Mouse (Mus musculus) erythroblast, adult 5-6 weeks (primary cell): ENCODE measurements around the gene Bst2. TPM values are rescaled to one million over a fixed set of nuclear protein-coding genes. Genes with fewer than 3 reads are reported as not detected.
A peak's percentile ranks its signal among the peaks of the same experiment; 100 is the strongest.
"Not testable (repeated sequence)": the region's sequence is repeated elsewhere in the genome, so short reads cannot be mapped to it uniquely, and the experiment has no call there.

Source experiments
- ATAC-seq: replicated peaks from 2 replicates; pipeline ENCODE4 v1.8.0; 2016; ENCODE audit warnings: moderate number of reproducible peaks, mild to moderate bottlenecking, moderate TSS enrichment, inconsistent platforms; ENCODE audit not compliant: poor library complexity, low FRiP score, severe bottlenecking
- total RNA-seq, 2 experiments: library from RNA; stranded (forward) in 1 of 2; stranded (reverse) in 1 of 2; fragments of 150-400 nt in 1 of 2; fragments of 200-764, 138-1000 nt in 1 of 2; gene quantifications; 2 replicates each; pipeline versions ENCODE4 v1.2.3 to v1.2.4; 2015 to 2017; ENCODE audit warnings: low replicate concordance in 2 of 2

The Bst2 gene
- total RNA-seq, 2 experiments from 2014 or later, result 7.7 to 10.1 TPM

GRCm38 (mm10) chr8:71525226-71526050, 11.8 kb downstream of the Bst2 start, which contains the start of gene Ccdc194:
TSS of gene Ccdc194 (minus strand) at chr8:71525711.
- no peak for ATAC-seq

- ATAC-seq, result peak; percentile 80
These were observed 15.6 kb downstream of the Bst2 start for GRCm38 (mm10) chr8:71521634-71522033.

GRCm38 (mm10) chr8:71519037-71519825, 18.0 kb downstream of the Bst2 start:
- ATAC-seq, result not testable (repeated sequence)

- no peak for ATAC-seq
These were observed 20.5 kb downstream of the Bst2 start for GRCm38 (mm10) chr8:71516786-71517185.

- ATAC-seq, result no peak
These were observed 22.2 kb downstream of the Bst2 start for GRCm38 (mm10) chr8:71515043-71515442.

- no peak for ATAC-seq
These were observed 24.1 kb downstream of the Bst2 start for GRCm38 (mm10) chr8:71513018-71513754.

GRCm38 (mm10) chr8:71511644-71512043, 25.6 kb downstream of the Bst2 start, which contains the start of gene Plvap:
TSS of gene Plvap (minus strand) at chr8:71511752.
- peak; percentile 62 for ATAC-seq

GRCm38 (mm10) chr8:71509316-71509715, 27.9 kb downstream of the Bst2 start:
- no peak for ATAC-seq

GRCm38 (mm10) chr8:71507589-71508104, 29.6 kb downstream of the Bst2 start:
- no peak; the same call in 1 of the 2 replicates for ATAC-seq

GRCm38 (mm10) chr8:71505979-71506378, 31.3 kb downstream of the Bst2 start:
- no peak for ATAC-seq

GRCm38 (mm10) chr8:71505326-71505725, 31.9 kb downstream of the Bst2 start:
- no peak for ATAC-seq

- ATAC-seq, result no peak
These were observed 32.9 kb downstream of the Bst2 start for GRCm38 (mm10) chr8:71504349-71504748.

GRCm38 (mm10) chr8:71498816-71499690, 38.2 kb downstream of the Bst2 start:
- no peak for ATAC-seq

- ATAC-seq, result no peak
These were observed 39.3 kb downstream of the Bst2 start for GRCm38 (mm10) chr8:71497881-71498501.

GRCm38 (mm10) chr8:71497077-71497645, 40.1 kb downstream of the Bst2 start:
- ATAC-seq, result no peak

- no peak for ATAC-seq
These were observed 40.8 kb downstream of the Bst2 start for GRCm38 (mm10) chr8:71496481-71496880.

- no peak for ATAC-seq
These were observed 41.4 kb downstream of the Bst2 start for GRCm38 (mm10) chr8:71495811-71496210.

GRCm38 (mm10) chr8:71495039-71495438, 42.2 kb downstream of the Bst2 start:
- peak; percentile 79 for ATAC-seq
